Mouse (Mus musculus): ENCODE data around the gene Cab39l. TPM values are rescaled to one million over a fixed set of nuclear protein-coding genes. Genes with fewer than 3 reads are reported as not detected.

Gene Cab39l
- polyA plus RNA-seq, 1 experiment from 2014 or later: 25.2 TPM

DNA sequence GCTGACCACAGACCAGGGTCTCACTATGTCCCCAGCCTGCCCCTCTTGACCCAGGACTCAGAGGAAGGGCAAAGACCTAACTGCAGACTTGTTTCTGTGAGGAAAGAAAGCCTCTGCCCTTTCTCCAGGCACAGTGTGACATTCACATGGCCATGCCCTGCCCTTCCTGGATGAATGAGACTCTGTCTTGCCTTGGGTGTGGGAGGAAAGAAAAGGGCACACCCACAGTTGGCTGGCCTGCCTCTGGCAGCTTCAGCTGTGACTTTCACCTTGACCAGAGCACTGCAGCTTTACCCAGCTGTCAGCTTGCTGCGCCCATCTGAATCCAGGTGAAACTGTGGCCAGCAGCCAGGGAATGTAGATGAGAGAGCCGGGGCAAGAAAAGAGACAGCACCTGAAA, 110.1 kb downstream of the Cab39l start:
- no peak overlapping the region for H3K9ac ChIP-seq (ENCODE audit: low read length)
- 76% methylated on average over 2 of the region's 2 CpGs for WGBS
- no peaks in the 10 kb centered on the region for H3K9me3 ChIP-seq (ENCODE audit: control insufficient read depth, low read length)
- peaks cover 4 to 7% of the 10 kb centered on the region in 2 experiments; a peak in 2 of 4 replicates for H3K4me1 ChIP-seq (ENCODE audit: control insufficient read depth in 2 of 2, insufficient read depth in 2 of 2, low read length in 2 of 2)
- H3K4me2 ChIP-seq (ENCODE audit: low read length): no peak overlapping the region
- no peak overlapping the region for H3K4me3 ChIP-seq (ENCODE audit: control insufficient read depth in 1 of 2, insufficient read depth in 1 of 2, low read depth in 1 of 2, low read length in 2 of 2)
- no peak for ATAC-seq (ENCODE audit: insufficient number of reproducible peaks, insufficient read depth, low FRiP score, low read depth)
- H3K36me3 ChIP-seq (ENCODE audit: control insufficient read depth, insufficient read depth, low read length): 0 out of 2 replicates have a peak, but pooled peaks cover 5% of the 10 kb centered on the region
- H3K27me3 ChIP-seq (ENCODE audit: control insufficient read depth, insufficient read depth, low read length): no peaks in the 10 kb centered on the region
- no peak overlapping the region for H3K27ac ChIP-seq (replicated peaks in 1 of 2; ENCODE audit: control insufficient read depth in 1 of 2, insufficient read depth in 1 of 2, low read depth in 2 of 2, low read length in 2 of 2)

DNA sequence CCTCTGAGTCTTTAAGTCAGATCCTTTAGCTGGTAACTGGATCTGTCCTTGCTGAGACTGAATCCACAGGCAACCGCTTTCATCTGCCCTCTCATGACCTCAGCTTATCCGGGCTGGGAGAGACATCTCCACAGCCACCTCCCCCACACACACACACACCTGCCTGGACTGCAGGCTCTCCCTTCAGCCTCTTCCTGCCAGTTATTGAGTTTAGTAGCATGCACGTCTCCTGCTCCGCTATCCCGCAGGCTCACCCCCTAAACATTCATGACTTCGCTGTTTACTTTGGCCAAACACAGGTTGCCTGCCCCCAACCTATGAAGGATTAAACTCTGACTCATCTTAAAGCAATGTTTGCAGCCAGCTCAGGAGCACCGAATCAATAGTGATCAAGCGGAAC, 111.2 kb downstream of the Cab39l start:
- WGBS: 46% methylated on average over 8 of the region's 8 CpGs
- H3K36me3 ChIP-seq (ENCODE audit: control insufficient read depth, insufficient read depth, low read length): 0 out of 2 replicates have a peak, but pooled peaks cover 5% of the 10 kb centered on the region
- H3K9me3 ChIP-seq (ENCODE audit: control insufficient read depth, low read length): no peaks in the 10 kb centered on the region
- no peaks in the 10 kb centered on the region for H3K27me3 ChIP-seq (ENCODE audit: control insufficient read depth, insufficient read depth, low read length)
- ATAC-seq (ENCODE audit: insufficient number of reproducible peaks, insufficient read depth, low FRiP score, low read depth): no peak
- no peak overlapping the region for H3K4me3 ChIP-seq (ENCODE audit: control insufficient read depth in 1 of 2, insufficient read depth in 1 of 2, low read depth in 1 of 2, low read length in 2 of 2)
- H3K9ac ChIP-seq (ENCODE audit: low read length): no peak overlapping the region
- H3K4me2 ChIP-seq (ENCODE audit: low read length): no peak overlapping the region
- peaks cover 4 to 10% of the 10 kb centered on the region in 2 experiments; a peak in 2 of 4 replicates for H3K4me1 ChIP-seq (ENCODE audit: control insufficient read depth in 2 of 2, insufficient read depth in 2 of 2, low read length in 2 of 2)
- H3K27ac ChIP-seq (replicated peaks in 1 of 2; ENCODE audit: control insufficient read depth in 1 of 2, insufficient read depth in 1 of 2, low read depth in 2 of 2, low read length in 2 of 2): no peak overlapping the region

DNA sequence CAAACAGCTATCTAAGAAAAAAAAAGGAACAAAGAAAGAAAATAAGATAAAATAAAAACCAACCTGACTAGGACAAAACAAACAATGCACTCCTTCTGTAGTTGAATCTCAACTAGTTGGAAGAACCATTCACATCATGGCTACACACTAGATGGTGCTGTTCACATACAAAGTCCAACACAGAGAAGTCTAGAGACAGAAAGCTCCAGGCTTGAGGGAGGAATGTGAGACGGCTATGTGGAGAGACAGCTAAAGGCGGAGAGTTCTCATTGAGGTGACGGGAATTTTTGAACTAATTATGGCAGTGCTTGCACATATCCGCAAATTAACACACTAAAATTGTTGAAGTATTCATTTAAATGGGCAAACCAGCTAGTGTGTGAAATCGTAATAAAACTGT, 113.3 kb downstream of the Cab39l start:
- H3K4me3 ChIP-seq (ENCODE audit: control insufficient read depth in 1 of 2, insufficient read depth in 1 of 2, low read depth in 1 of 2, low read length in 2 of 2): no peak overlapping the region
- H3K9me3 ChIP-seq (ENCODE audit: control insufficient read depth, low read length): no peaks in the 10 kb centered on the region
- H3K36me3 ChIP-seq (ENCODE audit: control insufficient read depth, insufficient read depth, low read length): no peaks in the 10 kb centered on the region
- H3K4me2 ChIP-seq (ENCODE audit: low read length): no peak overlapping the region
- H3K27me3 ChIP-seq (ENCODE audit: control insufficient read depth, insufficient read depth, low read length): no peaks in the 10 kb centered on the region
- peaks cover 4 to 10% of the 10 kb centered on the region in 2 experiments; a peak in 2 of 4 replicates for H3K4me1 ChIP-seq (ENCODE audit: control insufficient read depth in 2 of 2, insufficient read depth in 2 of 2, low read length in 2 of 2)
- ATAC-seq (ENCODE audit: insufficient number of reproducible peaks, insufficient read depth, low FRiP score, low read depth): no peak
- no peak overlapping the region for H3K27ac ChIP-seq (replicated peaks in 1 of 2; ENCODE audit: control insufficient read depth in 1 of 2, insufficient read depth in 1 of 2, low read depth in 2 of 2, low read length in 2 of 2)
- WGBS: 57% methylated on average over 5 of the region's 5 CpGs
- no peak overlapping the region for H3K9ac ChIP-seq (ENCODE audit: low read length)

DNA sequence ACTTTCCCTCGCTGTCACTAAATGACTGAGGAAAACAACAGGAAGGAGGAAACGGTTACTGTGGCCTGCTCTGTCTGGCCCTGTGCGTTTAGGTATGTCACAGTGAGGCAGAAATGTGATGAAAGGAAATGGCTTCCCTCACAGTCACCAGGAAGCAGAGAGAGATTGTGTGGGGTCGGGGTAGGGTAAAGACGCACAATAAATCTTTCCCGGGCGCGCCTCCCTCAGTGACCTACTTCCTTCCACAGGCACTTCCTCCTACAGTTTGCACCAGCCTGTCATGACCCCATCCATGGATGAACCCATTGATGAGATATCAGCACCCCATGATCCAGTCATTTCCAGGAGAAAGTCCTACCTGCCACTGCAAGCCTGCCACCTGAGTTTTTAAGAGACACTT, 114.2 kb downstream of the Cab39l start:
- Histone ChIP-seq H3K4me2 (ENCODE audit: low read length) (no peak overlapping the region), H3K9ac (ENCODE audit: low read length) (no peak overlapping the region), H3K27ac (replicated peaks in 1 of 2; ENCODE audit: control insufficient read depth in 1 of 2, insufficient read depth in 1 of 2, low read depth in 2 of 2, low read length in 2 of 2) (no peak overlapping the region), H3K27me3 (ENCODE audit: control insufficient read depth, insufficient read depth, low read length) (no peaks in the 10 kb centered on the region), H3K36me3 (ENCODE audit: control insufficient read depth, insufficient read depth, low read length) (no peaks in the 10 kb centered on the region), H3K4me1 (ENCODE audit: control insufficient read depth in 2 of 2, insufficient read depth in 2 of 2, low read length in 2 of 2) (peaks cover 4 to 10% of the 10 kb centered on the region in 2 experiments; a peak in 2 of 4 replicates), H3K4me3 (ENCODE audit: control insufficient read depth in 1 of 2, insufficient read depth in 1 of 2, low read depth in 1 of 2, low read length in 2 of 2) (no peak overlapping the region), H3K9me3 (ENCODE audit: control insufficient read depth, low read length) (no peaks in the 10 kb centered on the region)
- ATAC-seq (ENCODE audit: insufficient number of reproducible peaks, insufficient read depth, low FRiP score, low read depth): no peak
- 33% methylated on average over 8 of the region's 8 CpGs for WGBS

DNA sequence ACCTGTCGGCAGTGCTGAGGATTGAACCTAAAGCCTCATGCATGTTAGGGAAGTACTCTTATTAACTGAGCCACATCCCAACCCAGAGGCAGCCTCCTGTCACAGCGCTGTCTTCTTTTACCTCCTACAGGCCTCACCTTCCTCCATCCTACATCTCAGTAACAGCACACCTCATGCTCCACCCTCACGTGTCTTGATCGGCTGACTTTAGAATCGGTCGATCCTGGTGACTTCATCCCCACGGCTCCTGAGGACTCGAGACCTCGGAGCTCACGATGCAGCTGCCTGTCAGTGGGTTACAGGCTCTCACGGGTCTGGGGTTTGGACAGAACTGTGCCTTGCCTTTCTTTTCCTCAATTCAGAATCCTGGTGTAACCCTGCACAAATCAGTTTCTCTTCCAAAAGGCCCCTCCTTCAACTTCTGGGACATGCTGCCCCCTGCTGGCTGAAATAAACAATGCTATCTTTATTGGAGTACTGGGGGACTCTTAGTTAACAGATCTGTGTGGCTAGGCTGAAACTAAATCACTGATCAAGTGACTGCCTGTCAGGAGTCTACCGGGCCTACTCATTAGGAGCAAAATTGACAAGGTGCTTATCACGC, 115.3 kb downstream of the Cab39l start:
- Histone ChIP-seq H3K36me3 (ENCODE audit: control insufficient read depth, insufficient read depth, low read length) (no peaks in the 10 kb centered on the region), H3K4me1 (ENCODE audit: control insufficient read depth in 2 of 2, insufficient read depth in 2 of 2, low read length in 2 of 2) (peaks cover 4 to 10% of the 10 kb centered on the region in 2 experiments; a peak in 2 of 4 replicates), H3K9me3 (ENCODE audit: control insufficient read depth, low read length) (no peaks in the 10 kb centered on the region), H3K27me3 (ENCODE audit: control insufficient read depth, insufficient read depth, low read length) (no peaks in the 10 kb centered on the region), H3K27ac (replicated peaks in 1 of 2; ENCODE audit: control insufficient read depth in 1 of 2, insufficient read depth in 1 of 2, low read depth in 2 of 2, low read length in 2 of 2) (no peak overlapping the region), H3K4me2 (ENCODE audit: low read length) (peak overlapping the region; percentile 48), H3K4me3 (ENCODE audit: control insufficient read depth in 1 of 2, insufficient read depth in 1 of 2, low read depth in 1 of 2, low read length in 2 of 2) (peak overlapping the region in 1 of 2 experiments; percentile 15; a peak in 1 of 4 replicates), H3K9ac (ENCODE audit: low read length) (no peak overlapping the region)
- ATAC-seq (ENCODE audit: insufficient number of reproducible peaks, insufficient read depth, low FRiP score, low read depth): no peak
- WGBS: 48% methylated on average over 13 of the region's 13 CpGs

DNA sequence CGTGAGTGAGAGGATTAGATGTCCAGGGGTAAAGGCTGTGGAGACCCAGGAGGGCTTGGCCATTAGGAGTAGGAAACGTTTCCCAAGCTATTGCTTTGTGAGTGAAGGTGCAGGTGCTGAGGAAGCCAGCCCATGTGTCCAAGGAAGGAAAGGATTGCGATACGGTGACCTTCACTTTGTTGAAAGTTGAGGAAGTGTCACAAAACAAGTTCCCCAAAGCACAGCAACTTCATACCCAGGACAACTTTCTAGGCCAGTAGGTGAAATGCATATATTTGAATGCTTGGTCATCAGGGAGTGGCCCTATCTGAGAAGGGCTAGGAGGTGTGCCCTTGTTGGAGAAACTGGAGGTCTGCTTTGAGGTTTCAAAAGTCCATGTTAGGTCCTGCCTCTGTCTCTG, 116.3 kb downstream of the Cab39l start:
- no peak overlapping the region for H3K4me2 ChIP-seq (ENCODE audit: low read length)
- 68% methylated on average over 4 of the region's 4 CpGs for WGBS
- no peaks in the 10 kb centered on the region for H3K27me3 ChIP-seq (ENCODE audit: control insufficient read depth, insufficient read depth, low read length)
- no peak overlapping the region for H3K4me3 ChIP-seq (ENCODE audit: control insufficient read depth in 1 of 2, insufficient read depth in 1 of 2, low read depth in 1 of 2, low read length in 2 of 2)
- no peak for ATAC-seq (ENCODE audit: insufficient number of reproducible peaks, insufficient read depth, low FRiP score, low read depth)
- no peak overlapping the region for H3K9ac ChIP-seq (ENCODE audit: low read length)
- H3K4me1 ChIP-seq (ENCODE audit: control insufficient read depth in 2 of 2, insufficient read depth in 2 of 2, low read length in 2 of 2): peaks cover 4 to 5% of the 10 kb centered on the region in 2 experiments; a peak in 2 of 4 replicates
- no peak overlapping the region for H3K27ac ChIP-seq (replicated peaks in 1 of 2; ENCODE audit: control insufficient read depth in 1 of 2, insufficient read depth in 1 of 2, low read depth in 2 of 2, low read length in 2 of 2)
- no peaks in the 10 kb centered on the region for H3K9me3 ChIP-seq (ENCODE audit: control insufficient read depth, low read length)
- no peaks in the 10 kb centered on the region for H3K36me3 ChIP-seq (ENCODE audit: control insufficient read depth, insufficient read depth, low read length)

DNA sequence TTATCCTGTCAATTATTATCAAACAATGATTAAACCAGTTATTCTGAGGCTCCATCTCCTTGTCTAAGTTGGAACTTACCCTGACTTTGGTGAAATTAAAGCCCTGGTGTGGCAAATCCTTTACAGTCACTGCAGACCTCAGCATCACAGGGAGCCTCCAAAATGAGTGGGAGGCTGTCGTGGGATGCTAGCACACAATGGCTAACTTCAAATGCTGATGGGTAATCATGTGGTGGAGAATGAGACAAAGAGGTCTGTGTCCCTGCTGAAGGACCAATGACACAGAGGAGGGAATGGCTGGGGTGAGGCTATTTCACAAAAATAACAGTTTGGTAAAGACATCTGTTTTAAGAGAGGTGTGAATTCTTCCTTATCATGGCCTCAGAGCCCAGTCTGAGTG, 117.1 kb downstream of the Cab39l start:
- peaks cover 4 to 5% of the 10 kb centered on the region in 2 experiments; a peak in 2 of 4 replicates for H3K4me1 ChIP-seq (ENCODE audit: control insufficient read depth in 2 of 2, insufficient read depth in 2 of 2, low read length in 2 of 2)
- no peak overlapping the region for H3K4me2 ChIP-seq (ENCODE audit: low read length)
- H3K9me3 ChIP-seq (ENCODE audit: control insufficient read depth, low read length): no peaks in the 10 kb centered on the region
- H3K27me3 ChIP-seq (ENCODE audit: control insufficient read depth, insufficient read depth, low read length): no peaks in the 10 kb centered on the region
- no peak overlapping the region for H3K27ac ChIP-seq (replicated peaks in 1 of 2; ENCODE audit: control insufficient read depth in 1 of 2, insufficient read depth in 1 of 2, low read depth in 2 of 2, low read length in 2 of 2)
- ATAC-seq (ENCODE audit: insufficient number of reproducible peaks, insufficient read depth, low FRiP score, low read depth): no peak
- no peaks in the 10 kb centered on the region for H3K36me3 ChIP-seq (ENCODE audit: control insufficient read depth, insufficient read depth, low read length)
- no peak overlapping the region for H3K4me3 ChIP-seq (ENCODE audit: control insufficient read depth in 1 of 2, insufficient read depth in 1 of 2, low read depth in 1 of 2, low read length in 2 of 2)
- WGBS: 69% methylated on average over 1 of the region's 1 CpGs
- no peak overlapping the region for H3K9ac ChIP-seq (ENCODE audit: low read length)

DNA sequence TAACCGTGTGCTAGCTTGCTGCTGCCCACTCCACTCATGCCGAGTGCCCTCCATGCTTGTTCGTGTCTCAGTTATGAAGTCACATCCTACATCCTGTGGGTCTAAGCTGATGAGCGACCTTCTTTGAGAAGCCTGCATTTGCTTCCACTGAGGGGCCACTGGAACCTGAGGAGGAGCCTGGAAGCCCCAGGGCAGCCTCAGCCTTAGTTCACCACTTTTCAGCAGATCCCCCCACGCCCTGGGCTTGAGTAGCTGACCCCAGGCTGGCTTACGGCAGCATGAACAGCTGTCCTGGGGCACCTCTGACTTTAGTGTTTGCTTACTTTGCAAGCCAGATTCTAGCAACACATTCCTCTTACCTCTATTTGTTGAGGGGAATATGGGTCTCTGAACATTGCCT, 126.0 kb downstream of the Cab39l start:
- no peaks in the 10 kb centered on the region for H3K27me3 ChIP-seq (ENCODE audit: control insufficient read depth, insufficient read depth, low read length)
- H3K4me1 ChIP-seq (ENCODE audit: control insufficient read depth in 2 of 2, insufficient read depth in 2 of 2, low read length in 2 of 2): no peaks in the 10 kb centered on the region
- H3K27ac ChIP-seq (replicated peaks in 1 of 2; ENCODE audit: control insufficient read depth in 1 of 2, insufficient read depth in 1 of 2, low read depth in 2 of 2, low read length in 2 of 2): no peak overlapping the region
- H3K4me3 ChIP-seq (ENCODE audit: control insufficient read depth in 1 of 2, insufficient read depth in 1 of 2, low read depth in 1 of 2, low read length in 2 of 2): no peak overlapping the region
- H3K9ac ChIP-seq (ENCODE audit: low read length): no peak overlapping the region
- no peak for ATAC-seq (ENCODE audit: insufficient number of reproducible peaks, insufficient read depth, low FRiP score, low read depth)
- no peak overlapping the region for H3K4me2 ChIP-seq (ENCODE audit: low read length)
- WGBS: 77% methylated on average over 6 of the region's 6 CpGs
- H3K36me3 ChIP-seq (ENCODE audit: control insufficient read depth, insufficient read depth, low read length): peaks cover 38% of the 10 kb centered on the region
- H3K9me3 ChIP-seq (ENCODE audit: control insufficient read depth, low read length): no peaks in the 10 kb centered on the region

All from heart, embryonic 14.5 days (tissue).